Mouse (Mus musculus): ENCODE measurements at regions not wholly inside any gene's neighbourhood (a gene's known extent, or its start where the extent isn't known, plus 50 kb on each side); places are given as distances from the start of the nearest gene placed in this dataset.

DNA sequence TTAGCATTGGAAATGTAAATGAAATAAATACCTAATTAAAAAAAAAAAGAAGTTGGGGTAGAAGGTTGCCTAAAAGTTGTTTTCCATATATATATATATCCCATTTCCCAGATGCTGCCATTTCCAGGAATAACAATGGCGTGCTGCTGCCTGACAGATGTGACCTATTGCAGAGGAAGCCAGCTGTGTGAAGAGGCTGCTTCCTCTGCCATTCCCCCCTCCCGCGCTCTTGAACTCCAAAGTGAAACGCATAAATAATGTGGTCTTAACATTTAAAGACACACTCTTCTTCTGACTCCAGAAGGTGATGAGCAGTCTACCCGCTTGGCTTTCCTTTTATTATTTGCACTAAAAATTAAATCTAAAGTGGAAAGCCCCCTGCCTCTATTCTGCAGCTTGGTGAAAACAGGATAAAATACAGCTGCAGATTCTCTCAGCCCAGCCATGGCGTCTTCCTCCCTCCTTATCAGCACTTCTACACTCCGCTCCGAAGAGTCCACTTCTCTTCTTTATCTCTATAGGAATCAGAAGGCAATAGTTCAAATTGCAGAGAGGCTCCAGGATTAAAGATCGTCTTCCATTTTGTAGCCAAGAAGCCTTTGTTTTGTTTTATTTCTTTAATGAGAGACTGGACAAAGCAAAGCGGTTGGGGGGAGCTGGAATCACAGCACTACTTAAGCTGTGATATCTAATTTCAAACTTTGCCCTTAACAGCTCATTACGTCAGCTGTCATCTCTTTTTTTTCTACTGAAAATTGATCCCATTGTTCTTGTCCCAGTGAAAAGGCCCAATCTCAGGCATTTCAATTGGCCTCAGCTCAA, 385.1 kb downstream of the Rapgef2 start:
- DNase-seq: no peak

DNA sequence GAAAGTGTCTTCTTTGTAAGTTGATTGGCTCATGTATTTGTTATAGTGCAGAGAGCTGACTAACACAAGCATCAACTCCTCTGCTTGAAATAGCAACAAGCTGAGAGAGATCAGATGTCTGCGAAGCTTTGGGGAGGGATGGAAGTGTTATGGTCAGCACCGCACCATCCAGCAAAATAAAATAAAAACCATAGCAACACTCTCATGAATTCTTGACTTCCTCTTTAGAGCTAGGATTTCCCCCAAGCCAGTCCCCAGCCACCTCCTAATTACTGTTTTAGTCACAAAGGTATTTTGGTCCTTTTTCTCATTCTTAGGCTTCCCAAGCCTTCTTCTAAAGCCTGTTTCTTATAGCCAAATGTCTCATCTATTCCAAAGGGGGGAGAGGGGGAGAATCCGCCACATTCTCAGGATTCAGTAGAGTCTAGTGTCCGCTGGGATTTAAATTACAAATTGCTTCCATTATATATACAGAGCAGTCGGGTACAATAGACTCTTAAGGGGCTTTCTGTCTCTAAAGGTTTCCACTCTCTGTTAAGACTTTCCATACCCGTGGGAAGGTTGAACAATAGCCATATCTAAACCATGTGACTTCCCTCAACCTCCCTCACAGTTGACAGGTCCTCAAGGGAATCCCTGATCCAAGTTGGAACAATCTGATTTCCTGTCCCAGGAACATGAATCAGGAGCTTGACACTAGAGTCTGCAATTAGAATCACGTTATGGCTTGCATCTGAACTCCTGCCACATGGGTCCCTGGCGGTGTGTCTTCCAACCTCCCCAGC, 386.7 kb downstream of the Rapgef2 start:
- no peak for DNase-seq

DNA sequence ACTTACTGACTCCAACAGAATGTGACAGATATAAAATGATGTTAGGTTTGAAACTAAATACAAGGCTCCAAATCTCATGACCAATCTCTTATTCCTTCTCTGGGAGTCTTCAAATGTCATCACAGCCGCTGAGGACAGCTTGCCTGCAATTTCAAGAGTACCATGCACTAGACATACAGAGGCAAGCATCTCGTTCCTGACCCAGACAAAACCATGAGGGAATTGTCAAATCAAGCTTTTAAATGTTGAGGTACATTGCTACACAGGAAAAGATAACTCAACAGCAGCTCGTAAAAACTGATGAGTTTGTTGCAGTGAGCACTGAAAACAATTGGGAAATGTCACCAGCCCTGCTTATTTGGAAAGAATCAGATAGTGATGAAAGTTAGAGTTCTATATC, 397.0 kb downstream of the Rapgef2 start:
- DNase-seq: no peak

DNA sequence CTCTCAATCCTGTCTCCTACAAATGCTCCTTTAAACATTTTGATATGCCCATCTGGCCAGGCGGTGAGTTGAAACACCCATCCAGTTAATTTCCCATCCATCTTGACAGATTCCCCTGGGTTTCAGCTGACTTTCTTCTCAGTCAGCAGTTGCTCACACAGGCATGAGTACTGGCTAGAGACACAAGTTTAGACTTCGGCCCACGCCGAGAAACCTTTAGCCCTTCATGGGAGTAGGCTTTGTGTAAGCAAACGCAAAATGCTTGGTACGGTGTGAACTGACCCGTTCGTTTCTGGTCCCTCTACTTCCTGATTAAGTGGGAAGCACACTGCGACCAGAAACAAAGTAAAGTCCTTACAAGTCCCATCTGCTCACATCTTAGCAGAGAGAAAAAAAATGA, 401.6 kb downstream of the Rapgef2 start:
- DNase-seq: no peak

DNA sequence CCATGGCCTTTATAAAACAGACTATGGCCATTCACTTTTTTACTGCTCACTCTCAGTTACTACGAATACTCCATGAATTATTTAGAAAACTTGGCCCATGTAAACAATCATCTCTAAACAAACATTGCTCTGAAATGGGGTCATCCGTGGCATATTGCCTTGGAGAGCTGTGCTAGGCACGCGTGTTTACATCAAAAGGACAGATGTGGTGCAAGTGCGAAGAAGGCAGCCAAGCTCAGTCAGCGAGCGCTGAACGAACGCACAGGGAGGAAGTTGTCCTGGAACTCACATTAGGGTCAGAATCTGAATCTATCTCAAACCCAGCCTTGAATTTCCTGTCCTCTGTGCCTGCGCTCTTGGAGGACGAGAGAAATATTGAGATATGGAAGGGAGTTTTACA, 402.3 kb downstream of the Rapgef2 start:
- no peak for DNase-seq

DNA sequence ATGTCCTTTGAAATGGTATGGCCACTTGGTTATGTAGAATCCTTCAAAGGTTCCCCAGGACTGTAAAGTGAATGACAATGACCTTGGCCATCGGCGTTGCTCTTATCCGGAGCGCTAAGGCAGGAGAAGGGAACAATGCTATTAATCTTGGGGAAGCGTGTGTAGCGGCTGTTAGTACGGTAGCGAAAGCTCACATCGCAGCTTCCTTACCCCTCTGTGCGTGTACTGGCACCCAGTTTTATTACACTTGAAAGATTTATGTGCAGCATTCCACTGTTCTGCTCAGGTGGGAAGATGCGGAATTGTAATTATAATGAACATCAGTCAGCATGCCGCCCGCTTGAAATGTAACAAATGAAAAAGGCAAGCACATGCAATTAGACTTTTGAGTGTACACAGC, 406.2 kb downstream of the Rapgef2 start:
- no peak for DNase-seq

DNA sequence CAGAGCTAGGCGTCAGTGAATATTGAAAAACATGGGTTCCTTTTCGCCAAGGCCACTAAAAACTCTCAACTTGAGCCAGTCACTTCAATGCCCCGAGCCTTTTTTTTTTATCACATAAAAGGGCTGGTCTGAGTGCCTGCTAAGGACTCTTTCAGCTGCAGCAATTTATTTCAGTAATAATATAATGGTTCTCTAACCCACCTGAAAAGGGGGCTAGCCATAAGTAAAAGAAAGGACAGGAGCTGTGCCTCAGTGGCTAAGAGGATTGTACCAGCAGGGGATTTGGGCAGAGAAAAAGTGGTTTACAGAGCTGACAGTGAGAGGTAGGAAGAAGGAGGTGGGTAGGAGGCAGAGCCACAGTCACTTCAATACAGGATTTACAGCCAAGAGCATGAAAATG, 409.0 kb downstream of the Rapgef2 start:
- no peak for DNase-seq

DNA sequence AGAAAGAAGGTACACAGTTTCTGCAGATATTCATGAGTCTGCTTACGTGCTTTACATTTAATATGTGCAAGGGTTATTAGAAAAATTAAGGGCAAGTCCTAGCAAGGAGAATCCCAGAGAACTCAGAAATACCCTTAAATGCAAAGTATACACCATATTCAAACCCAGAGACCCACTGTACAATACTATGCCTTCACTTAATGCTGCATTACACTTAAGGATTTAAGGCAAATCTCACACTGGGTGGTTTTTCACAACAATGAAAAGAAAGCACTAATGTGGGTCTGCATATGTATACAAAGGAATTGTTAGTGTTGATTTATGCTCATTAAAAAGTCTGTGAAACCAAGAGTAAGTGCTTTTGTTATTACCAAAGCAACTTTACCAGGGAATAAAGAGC, 419.4 kb downstream of the Rapgef2 start:
- no peak for DNase-seq

DNA sequence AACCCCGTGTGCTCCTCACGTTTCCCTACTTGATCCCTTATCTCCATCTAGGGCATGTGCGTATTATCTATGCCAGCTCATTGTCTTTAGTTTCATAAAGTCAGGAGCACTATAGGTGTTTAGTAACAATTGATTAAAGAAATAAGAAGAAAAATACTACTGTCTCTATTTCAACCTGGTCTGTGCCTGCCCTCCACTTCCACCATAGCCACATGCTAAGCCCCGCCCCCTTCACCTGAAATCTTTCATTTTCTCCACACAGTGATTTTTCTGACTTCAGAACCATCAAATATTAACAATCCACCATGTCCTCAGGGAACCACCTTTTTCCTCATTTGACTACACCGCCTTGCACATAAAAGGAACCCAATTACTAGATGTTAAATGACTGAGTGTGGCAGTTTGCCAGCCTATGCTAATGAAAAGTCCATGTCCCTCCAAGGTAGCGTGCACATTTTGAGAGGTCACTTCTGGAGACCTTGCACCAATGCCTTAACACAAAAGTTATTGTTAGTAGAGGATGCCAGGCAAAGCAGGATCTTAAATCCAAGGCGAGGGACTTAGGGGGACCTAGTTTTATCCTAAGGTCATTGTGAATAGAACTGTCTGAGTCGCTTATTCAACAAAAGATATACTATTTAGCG, 420.1 kb downstream of the Rapgef2 start:
- DNase-seq: no peak

DNA sequence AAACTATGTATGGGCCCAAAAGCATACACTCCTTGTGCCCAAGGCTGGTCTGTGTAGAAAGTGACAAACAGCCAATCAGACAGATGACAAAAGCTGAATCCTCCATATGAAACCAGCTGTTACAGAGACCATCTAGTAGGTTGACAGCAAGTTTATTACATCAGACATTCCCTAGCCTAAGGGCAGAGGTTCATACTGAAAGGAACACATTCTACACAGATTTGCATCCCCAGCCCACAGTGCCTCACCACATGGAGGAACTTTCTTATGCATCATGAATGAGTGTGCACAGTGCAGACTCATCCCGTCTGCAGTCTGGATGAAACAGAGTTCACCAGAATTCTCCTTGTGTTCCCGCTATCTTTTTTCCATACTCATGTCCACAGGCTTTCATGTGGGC, 423.3 kb downstream of the Rapgef2 start:
- DNase-seq: no peak

DNA sequence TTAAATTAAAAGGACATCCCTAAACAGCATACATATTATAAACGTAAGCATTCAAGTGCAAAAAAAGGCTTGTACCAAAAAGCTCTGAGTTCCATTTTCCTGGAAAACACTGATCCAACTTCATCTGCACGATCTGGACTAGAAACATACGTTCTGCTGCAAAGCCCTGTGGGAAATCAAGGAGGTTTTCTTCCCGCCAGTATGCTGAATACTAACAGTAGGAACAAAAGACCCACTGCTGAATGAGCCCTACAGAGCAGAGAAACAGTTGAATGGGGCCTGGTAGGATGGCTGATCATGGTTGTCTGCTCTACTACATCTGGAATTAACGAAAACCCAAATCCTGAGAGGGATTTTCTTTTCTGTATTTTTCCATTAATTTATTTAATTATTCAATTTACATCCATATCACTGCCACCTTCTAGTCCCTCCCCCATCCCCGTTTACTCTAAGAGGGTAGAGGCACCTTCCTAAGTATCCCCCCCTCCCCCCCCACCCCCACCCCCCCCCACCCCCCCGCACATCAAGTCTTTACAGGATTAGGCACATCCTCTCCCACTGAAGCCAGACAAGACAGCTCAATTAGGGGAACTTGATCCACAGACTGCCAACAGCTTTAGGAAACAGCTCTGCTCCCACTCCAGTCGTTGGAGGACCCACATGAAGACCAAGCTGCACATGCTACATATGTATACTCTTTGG, 439.5 kb downstream of the Rapgef2 start:
- DNase-seq: no peak

DNA sequence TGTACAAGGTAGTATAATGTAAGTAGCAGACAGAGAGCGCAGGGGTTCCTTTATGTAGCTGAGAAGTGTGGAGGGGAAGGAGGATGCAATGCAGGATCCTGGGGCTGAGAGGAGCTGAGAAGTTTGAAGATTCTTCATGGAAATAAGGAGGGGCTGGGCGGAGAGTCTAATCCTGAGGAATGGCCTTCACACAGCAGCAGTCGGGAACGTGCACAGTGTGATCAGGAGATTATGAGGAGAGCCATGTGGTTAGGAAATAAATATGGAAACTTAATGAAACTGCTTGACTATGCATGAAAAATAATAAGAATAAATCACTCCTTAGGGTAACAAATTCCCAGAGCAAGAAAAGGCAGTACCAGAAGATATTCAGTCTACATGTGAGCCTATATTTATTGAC, 445.1 kb downstream of the Rapgef2 start:
- DNase-seq: no peak

DNA sequence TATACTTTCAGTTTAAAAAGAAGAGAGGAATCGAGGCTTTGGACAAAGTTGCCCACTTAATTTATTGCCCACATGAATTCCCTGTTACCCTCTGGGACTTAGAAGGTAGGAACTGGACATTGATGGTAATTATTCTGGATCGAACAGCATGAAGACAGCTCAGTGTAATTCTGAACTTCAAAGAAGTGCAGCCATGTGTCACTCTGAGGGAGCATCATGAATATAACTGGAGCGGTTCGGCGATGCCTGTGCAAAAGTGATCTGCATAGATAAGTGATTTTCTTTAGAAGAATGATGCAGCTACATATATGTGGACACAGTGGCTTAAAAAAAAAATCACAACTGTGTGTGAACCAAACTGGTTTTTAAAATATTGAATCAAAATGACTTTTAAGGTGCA, 449.5 kb downstream of the Rapgef2 start:
- DNase-seq: no peak

DNA sequence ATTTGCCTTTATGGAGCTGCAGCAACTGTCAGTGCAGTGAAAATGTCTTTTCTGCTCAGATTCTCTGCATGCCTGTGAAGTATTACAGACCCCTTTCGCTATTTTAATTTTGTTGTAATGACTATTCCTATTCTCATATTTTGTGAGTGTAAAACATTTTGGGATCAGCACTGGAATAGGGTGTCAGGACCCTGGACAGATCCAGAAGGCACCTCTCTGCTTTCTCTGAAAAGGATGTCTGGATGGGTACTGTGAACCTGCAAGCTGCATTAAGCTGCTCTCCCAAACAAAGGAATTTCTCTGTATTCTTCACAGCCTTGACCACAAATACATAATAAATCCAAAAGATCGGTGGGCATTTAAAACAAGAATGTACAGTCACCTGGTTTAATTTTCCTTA, 460.8 kb downstream of the Rapgef2 start:
- DNase-seq: no peak

DNA sequence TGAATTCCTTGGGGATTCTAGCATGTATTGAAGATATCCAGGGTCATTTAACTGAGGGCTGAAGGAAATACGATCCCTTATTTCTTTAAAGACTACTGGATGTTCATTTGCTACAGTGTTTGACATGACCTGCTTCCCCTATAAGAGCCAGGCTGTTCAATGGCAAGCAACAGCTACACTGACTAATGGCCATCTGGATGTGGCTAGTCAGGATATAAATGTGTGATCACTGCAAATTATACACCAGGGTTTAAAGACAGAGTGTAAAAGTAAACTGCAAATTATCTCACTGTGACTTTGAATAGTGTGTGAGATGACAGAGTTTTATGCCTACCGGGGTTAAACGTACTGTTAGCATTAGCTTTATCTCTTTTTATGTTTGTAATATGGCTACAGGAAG, 473.9 kb downstream of the Rapgef2 start:
- DNase-seq: no peak

DNA sequence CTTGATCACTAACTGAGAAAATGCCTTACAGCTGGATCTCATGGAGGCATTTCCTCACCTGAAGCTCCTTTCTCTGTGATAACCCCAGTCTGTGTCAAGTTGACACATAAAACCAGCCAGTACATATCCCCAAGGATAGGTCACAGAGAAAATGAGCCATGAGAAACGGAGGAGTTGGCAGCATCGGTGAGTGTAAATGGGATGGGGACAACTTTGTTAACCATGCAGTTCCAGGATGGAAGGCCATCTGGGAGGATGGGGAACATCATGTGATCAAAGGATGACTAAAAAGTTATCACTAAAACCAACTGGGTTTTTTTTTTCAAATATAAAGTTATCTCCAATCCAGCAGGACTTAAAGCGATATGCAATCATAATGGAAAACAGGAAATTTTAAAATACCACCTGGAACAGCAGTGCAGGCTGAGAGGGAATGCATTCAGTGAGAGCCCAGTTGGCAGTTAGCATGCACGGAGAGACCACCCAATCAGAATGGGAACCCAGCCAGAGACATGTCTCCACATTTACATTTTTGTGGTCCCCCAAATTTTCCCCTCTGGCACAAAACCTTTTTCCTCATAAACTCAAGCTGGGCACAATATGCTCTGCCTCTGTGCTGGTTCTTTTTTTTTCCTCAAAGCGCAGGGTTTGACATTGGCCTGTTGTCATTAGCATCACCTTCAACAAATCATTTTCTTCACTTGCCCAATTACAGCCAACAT, 475.7 kb downstream of the Rapgef2 start:
- no peak for DNase-seq

DNA sequence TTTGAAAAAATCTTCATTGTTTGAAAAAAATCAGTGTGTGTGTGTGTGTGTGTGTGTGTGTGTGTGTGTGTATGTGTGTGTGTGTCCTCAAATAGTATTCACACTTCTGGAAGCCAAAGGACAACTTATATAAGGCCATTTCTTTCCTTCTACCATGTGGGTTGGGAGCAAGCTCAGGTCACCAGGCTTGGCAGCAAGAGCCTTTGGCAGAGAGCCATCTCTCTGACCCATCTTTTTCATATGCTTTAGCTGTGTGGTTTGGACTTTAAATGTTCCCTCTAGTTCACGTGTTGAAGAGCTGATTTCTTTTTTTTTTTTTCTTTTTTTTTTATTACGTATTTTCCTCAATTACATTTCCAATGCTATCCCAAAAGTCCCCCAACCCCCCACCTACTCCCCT, 483.1 kb downstream of the Rapgef2 start:
- peak; percentile 14 to 22 for DNase-seq

DNA sequence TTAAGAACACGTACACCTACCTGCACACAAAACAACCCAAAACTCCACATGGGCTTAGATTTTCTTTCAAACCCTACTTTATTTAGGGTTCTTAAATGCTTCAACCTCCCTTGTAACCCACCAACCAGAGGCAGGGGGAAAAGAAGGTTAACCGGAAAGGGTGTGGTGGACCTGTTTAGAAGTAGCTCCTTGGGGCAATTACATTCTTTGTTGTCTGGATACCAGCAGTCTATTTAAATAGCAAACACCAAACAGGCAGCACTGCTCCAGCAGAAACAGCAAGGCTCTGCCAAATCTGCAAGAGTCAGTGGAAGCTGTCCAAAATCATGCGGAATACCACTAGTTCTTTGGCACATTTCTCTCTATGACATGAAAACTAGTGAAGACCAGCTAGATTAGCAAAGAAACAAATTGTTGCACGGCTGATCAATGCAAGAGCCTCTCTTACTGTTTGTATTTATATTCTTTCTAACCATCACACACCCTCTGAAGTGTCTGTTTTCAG, 490.3 kb downstream of the Rapgef2 start:
- DNase-seq: no peak

DNA sequence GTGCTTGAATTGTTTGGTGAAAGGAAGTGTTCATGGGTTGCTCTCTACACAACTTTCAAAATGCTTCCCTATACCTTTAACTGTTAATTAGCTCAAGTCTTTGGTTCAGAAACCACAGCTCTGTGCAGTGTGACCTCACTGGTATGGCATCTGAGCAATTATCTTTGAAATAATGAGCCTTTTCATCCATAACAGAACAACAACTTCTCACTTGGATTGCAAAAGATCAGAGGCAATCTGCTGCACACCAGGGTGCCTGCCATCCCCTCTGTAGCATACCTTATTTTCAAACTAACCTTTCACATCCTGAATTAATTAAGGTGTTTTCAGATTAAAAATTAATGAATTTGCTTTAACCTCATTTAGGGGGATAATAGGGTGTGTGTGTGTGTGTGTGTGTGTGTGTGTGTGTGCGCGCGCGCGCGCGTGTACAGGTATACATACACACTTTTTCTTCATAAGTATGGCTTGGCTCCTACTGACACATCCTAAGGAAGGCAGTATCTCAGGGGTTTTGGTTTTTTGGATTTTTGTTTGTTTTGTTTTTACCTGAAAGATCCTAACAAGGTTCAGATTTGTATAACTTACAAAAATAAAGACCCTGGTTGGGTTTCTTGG, 493.8 kb downstream of the Rapgef2 start:
- DNase-seq: no peak

DNA sequence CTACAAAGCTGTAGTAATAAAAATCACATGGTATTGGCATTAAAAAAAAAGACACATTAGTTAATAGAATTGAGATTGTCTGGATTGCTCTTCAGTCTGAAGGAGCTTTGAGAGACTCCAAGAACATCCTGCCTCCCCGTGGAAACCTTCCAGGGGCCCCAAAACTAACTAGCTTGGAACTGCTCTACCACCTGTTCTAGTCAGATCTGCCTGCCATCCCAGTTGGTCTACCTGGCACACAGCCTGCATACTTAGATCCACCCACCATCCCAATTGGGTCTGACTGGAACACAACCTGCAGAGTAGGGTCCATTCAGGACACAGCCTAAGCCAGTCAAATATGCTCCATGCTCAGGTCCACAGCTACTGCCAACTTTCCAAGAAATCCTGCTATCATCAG, 503.6 kb downstream of the Rapgef2 start:
- no peak for DNase-seq

DNA sequence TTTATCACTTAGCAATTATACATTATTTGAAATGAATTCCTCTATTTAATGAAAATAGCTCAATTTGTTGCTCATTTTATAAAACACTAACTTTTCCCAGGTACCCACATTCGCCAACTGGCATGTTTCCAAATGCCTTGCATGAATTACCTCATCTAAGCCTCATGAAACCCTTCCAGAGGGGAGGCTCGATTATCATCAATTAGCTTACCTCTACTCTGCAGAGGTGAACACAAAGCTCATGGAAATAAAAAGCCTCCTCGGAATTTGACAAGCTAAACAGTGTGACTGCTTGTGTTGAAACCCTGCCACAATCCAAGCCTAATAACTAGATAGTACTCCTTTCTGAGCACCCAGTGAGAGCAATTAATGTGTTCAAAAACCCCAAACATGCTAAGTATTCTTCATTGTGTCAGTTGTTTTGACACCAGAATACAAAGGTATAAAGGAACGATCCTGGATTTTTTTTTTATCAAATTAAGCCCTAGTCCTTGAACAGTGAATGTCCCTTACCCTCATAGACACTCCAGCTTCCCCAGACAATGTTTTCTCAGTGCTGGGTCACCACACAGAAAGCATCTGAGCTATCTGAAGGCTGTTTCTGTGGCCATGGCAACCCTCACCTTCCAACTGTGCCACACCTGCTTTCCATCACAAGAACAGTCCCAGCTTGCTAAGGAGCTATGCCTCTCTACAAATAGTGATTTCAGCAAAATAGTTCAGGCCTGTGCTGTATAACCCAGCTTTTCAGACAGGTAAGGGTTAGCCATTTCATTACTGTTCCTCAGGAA, 530.4 kb downstream of the Rapgef2 start:
- no peak for DNase-seq

Data from cerebellum, adult 18-20 months (tissue).